Mouse (Mus musculus): ENCODE measurements at regions not wholly inside any gene's neighbourhood (a gene's known extent, or its start where the extent isn't known, plus 50 kb on each side); places are given as distances from the start of the nearest gene placed in this dataset.
A peak's percentile ranks its signal among the peaks of the same experiment; 100 is the strongest.

DNA sequence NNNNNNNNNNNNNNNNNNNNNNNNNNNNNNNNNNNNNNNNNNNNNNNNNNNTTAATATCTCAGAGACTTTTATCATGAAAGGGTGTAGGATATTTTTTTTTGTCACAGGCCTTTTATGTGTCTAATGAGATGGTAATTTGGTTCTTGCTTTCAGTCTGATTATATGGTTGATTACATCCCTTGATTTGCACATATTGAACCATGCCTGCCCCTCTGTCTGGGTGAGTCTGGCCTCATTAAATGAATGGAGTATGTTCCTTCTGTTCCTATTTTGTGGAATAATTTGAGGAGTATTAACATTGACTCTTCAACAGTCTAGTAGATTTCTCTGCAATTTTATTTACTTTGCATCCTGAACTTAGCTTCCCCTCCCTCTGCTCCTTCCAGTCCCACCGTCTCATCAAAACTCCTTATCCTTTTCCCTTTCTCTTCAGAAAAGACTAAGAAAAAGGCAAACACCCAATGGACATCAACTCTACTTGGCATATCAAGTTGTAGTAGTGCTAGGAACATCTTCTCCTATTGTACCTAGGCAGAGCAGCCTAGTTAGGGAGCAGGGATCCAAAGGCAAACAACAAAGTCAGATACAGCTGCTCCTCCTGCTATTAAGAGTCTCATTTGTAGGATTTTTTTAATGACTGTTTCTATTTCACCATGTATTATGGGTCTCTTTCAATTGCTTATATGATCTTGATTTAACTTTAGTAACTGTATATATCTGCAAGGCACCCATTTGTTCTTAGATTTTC lies 1185.0 kb upstream of the Cdh7 start:
- H3K36me3 ChIP-seq = no peaks in the 10 kb centered on the region
- no peaks in the 10 kb centered on the region for H3K27me3 ChIP-seq
- H3K9me3 ChIP-seq = no peaks in the 10 kb centered on the region
- peak; percentile 74; the same call in 1 of the 2 replicates for ATAC-seq (ENCODE audit: low FRiP score, low read depth)
- no peaks in the 10 kb centered on the region for H3K4me1 ChIP-seq
- WGBS = 68% methylated on average over 1 of the region's 1 CpGs
- no peak overlapping the region for H3K9ac ChIP-seq (replicated peaks)
- no peak overlapping the region for H3K4me2 ChIP-seq (replicated peaks)
- no peak overlapping the region for H3K4me3 ChIP-seq
- no peak overlapping the region for H3K27ac ChIP-seq (replicated peaks)

DNA sequence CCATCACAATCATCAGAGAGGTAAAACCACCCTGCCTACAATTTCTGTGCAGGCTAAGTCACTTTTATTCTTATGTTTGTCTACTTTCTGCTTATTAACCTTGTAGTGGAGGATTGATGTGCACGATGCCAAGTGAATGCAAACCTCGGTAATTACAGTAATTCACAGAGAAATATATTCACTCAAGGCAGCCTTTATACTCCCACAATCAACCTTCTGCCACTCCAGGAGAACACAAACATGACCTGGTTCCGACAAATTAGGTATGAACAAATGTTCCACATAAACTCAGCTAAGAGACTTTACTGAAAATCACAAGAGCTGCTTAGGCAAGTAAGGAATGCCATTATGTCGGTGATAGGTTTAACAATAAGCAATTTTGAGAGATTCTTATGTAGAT lies 1182.1 kb upstream of the Cdh7 start:
- no peaks in the 10 kb centered on the region for H3K36me3 ChIP-seq
- H3K4me1 ChIP-seq = no peaks in the 10 kb centered on the region
- no peak overlapping the region for H3K4me3 ChIP-seq
- WGBS = 64% methylated on average over 4 of the region's 4 CpGs
- no peak overlapping the region for H3K9ac ChIP-seq (replicated peaks)
- H3K9me3 ChIP-seq = no peaks in the 10 kb centered on the region
- no peaks in the 10 kb centered on the region for H3K27me3 ChIP-seq
- H3K4me2 ChIP-seq (replicated peaks) = no peak overlapping the region
- H3K27ac ChIP-seq (replicated peaks) = no peak overlapping the region
- no peak for ATAC-seq (ENCODE audit: low FRiP score, low read depth)

- no peak overlapping the region for H3K4me3 ChIP-seq
- H3K9ac ChIP-seq (replicated peaks) = no peak overlapping the region
- no peak overlapping the region for H3K27ac ChIP-seq (replicated peaks)
- no peaks in the 10 kb centered on the region for H3K4me1 ChIP-seq
- no peak overlapping the region for H3K4me2 ChIP-seq (replicated peaks)
- peak; percentile 60; the same call in 1 of the 2 replicates for ATAC-seq (ENCODE audit: low FRiP score, low read depth)
- no peaks in the 10 kb centered on the region for H3K27me3 ChIP-seq
- no peaks in the 10 kb centered on the region for H3K9me3 ChIP-seq
- WGBS = 88% methylated on average over 2 of the region's 2 CpGs
- H3K36me3 ChIP-seq = no peaks in the 10 kb centered on the region
Observed at GRCm38 (mm10) chr1:108827238-108827637, 1155.0 kb upstream of the Cdh7 start.
